Mouse (Mus musculus) liver, adult 2 months (tissue): ENCODE data around the gene Il12rb1.

ENCODE experiments used
- CTCF ChIP-seq: fragments of 200-500 bp; IDR thresholded peaks from 2 replicates; pipeline ENCODE4 v1.5.1; 2011; ENCODE audit warnings: low read depth, low read length, control low read depth
- POLR2A ChIP-seq: fragments of 200-500 bp; IDR thresholded peaks from 2 replicates; pipeline ENCODE4 v1.6.1; 2011; ENCODE audit warnings: low read length, control low read depth; ENCODE audit not compliant: insufficient read depth; ENCODE audit errors: extremely low read depth

DNA sequence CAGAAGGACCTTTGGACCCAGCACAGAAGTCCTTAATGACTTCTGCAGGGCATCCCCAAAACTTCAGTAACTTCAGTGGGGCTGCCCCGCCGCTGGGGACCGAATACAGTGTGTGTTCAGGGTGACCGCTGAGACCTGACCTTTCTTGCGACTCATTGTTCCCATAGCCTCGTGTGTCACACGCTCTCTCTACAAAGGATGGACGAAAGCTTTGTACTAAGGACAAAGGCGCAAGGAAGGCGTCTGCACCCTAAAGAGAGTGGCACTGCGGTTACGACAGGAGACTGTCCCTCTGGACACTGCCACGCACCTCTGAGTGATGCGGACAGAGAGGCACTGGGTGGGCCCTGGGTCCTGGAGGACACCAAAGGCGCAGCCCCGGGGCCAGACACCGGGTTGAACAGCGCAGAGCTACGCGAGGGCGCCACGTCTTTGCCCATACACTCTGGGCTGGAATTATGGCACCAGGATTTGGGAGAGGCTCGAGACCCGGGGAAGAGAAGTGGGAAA is 56.5 kb downstream of the Il12rb1 start:
- TF ChIP-seq CTCF (no peak), POLR2A (no peak)
